Comparison of ENCODE assay signal across 13 mouse cellular contexts in the genomic region with DNA sequence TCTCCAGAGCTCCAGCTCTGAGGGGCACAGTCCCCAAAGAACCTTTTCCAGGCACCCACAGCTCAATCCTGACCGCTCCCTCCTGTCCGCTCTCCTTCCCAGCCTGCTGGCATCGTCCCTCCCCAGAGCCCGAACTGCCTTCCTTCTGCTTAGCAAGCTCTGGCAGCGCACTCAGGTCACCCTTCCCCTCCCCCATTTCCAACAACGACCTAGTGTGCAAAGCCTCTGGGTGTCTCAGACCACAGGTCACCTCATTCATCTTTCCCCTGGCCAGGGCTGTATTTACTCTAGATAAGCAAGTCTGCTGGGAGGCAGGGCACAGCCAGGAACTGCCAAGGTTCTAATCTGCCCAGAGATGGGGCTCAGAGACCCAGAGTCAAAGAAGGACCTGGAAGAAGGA. TPM values are rescaled to one million over a fixed set of nuclear protein-coding genes. Genes with fewer than 3 reads are reported as not detected.
A peak's percentile ranks its signal among the peaks of the same experiment; 100 is the strongest.
DNase-seq lines count a peak whose midpoint lies in the region; ATAC-seq lines count a peak whose summit lies in the region.
"Had no signal": no experiment of that assay in that cellular context is flagged by ENCODE, and none has a peak within 500 bp of the region (broad histone marks: within the 10 kb centered on the region; RNA-seq: fewer than 3 reads in every experiment).

No protein-coding gene starts in this region.

- no peak for ATAC-seq in erythroblast, adult 5-6 weeks (replicated peaks; ENCODE audit: low FRiP score, poor library complexity, severe bottlenecking)

- no peak overlapping the region for H3K4me3 ChIP-seq in brown adipose tissue, adult 24 weeks (ENCODE audit: insufficient read depth, low read depth, low read length)
- H3K4me3 ChIP-seq: erythroblast, embryonic 14.5 days; gastrocnemius, adult 2 months; limb, embryonic 13.5 days had no signal

- H3K4me1 ChIP-seq in brown adipose tissue, adult 24 weeks (ENCODE audit: control insufficient read depth, insufficient read depth, insufficient read length, low read length), result peaks cover 38% of the 10 kb centered on the region

- intact Hi-C loops in left cerebral cortex, postnatal 25 days (cut with DNase I), result no loop called here

- H3K27ac ChIP-seq in brown adipose tissue, adult 24 weeks (replicated peaks; ENCODE audit: low read depth, low read length), result peak overlapping the region; percentile 71
- H3K27ac ChIP-seq: gastrocnemius, adult 2 months; limb, embryonic 13.5 days had no signal

- peak; percentile 68 for DNase-seq in adrenal gland, postnatal 14 days
- no peak for DNase-seq in adrenal gland, postnatal 4 days (ENCODE audit: low spot score in 2 of 2)
- DNase-seq in liver, result peak; percentile 49
- DNase-seq in lung, postnatal 14 days, result peak; percentile 21
- DNase-seq in gastrocnemius, postnatal 25 days, result no peak
- no peak for DNase-seq in left cerebral cortex, postnatal 25 days (ENCODE audit: low spot score in 2 of 2)
- DNase-seq: cerebellum, postnatal 25 days; gastrocnemius, adult 2 months; thymus, postnatal 25 days had no signal

RNA-seq across cellular contexts. Expression of a gene that starts 27.4 kb away (rescaled TPM):
- 678 and 701 TPM in 2 replicates for total RNA-seq in adrenal gland, postnatal 14 days (2021)
- 100 to 1,000 TPM; 684 to 719 TPM for total RNA-seq in adrenal gland, postnatal 4 days (2021)
- polyA plus RNA-seq in brown adipose tissue, adult 24 weeks (2012; ENCODE audit: insufficient read depth, insufficient read length, missing spikeins), result 118 and 132 TPM in 2 replicates
- total RNA-seq in erythroblast, adult 5-6 weeks (2015; ENCODE audit: low replicate concordance), result not detected in 2 replicates
- not detected in 2 replicates for total RNA-seq in erythroblast, adult 5-6 weeks (2017; ENCODE audit: low replicate concordance)
- total RNA-seq in gastrocnemius, postnatal 25 days (2021), result 1 to 10 TPM in 1 of 2 experiments, under 1 TPM in 1; 0.20 to 1.4 TPM
- total RNA-seq in left cerebral cortex, postnatal 25 days (2021), result 10 to 100 TPM; 21.3 to 21.6 TPM
- polyA plus RNA-seq: erythroblast, embryonic 14.5 days had no signal

RNA-seq across cellular contexts. Expression of a gene that starts 32.3 kb away (rescaled TPM):
- total RNA-seq in adrenal gland, postnatal 14 days (2021), result 33.9 and 38.9 TPM in 2 replicates
- total RNA-seq in adrenal gland, postnatal 4 days (2021), result 10 to 100 TPM; 33.5 to 33.7 TPM
- polyA plus RNA-seq in brown adipose tissue, adult 24 weeks (2012; ENCODE audit: insufficient read depth, insufficient read length, missing spikeins), result 20.9 and 21.8 TPM in 2 replicates
- 4.4 and 16.7 TPM in 2 replicates for total RNA-seq in erythroblast, adult 5-6 weeks (2015; ENCODE audit: low replicate concordance)
- 3.3 and 5.7 TPM in 2 replicates for total RNA-seq in erythroblast, adult 5-6 weeks (2017; ENCODE audit: low replicate concordance)
- total RNA-seq in gastrocnemius, postnatal 25 days (2021), result 10 to 100 TPM in 1 of 2 experiments, 1 to 10 TPM in 1; 9.5 to 12.0 TPM
- 10 to 100 TPM; 40.5 to 40.9 TPM for total RNA-seq in left cerebral cortex, postnatal 25 days (2021)

RNA-seq across cellular contexts. Expression of a gene that starts 51.2 kb away (rescaled TPM):
- 39.0 and 39.1 TPM in 2 replicates for total RNA-seq in adrenal gland, postnatal 14 days (2021)
- 10 to 100 TPM; 61.3 to 62.0 TPM for total RNA-seq in adrenal gland, postnatal 4 days (2021)
- 4.2 and 13.7 TPM in 2 replicates for polyA plus RNA-seq in brown adipose tissue, adult 24 weeks (2012; ENCODE audit: insufficient read depth, insufficient read length, missing spikeins)
- 79.8 and 117 TPM in 2 replicates for total RNA-seq in erythroblast, adult 5-6 weeks (2015; ENCODE audit: low replicate concordance)
- 67.2 and 74.4 TPM in 2 replicates for total RNA-seq in erythroblast, adult 5-6 weeks (2017; ENCODE audit: low replicate concordance)
- 1 to 10 TPM; 3.2 to 6.5 TPM for total RNA-seq in gastrocnemius, postnatal 25 days (2021)
- 1 to 10 TPM; 6.7 to 8.0 TPM for total RNA-seq in left cerebral cortex, postnatal 25 days (2021)

Comparison
In these comparisons a context has a peak if more than half of its experiments do, and no peak if none do; other contexts are left out.
1. DNase-seq: peak in adrenal gland, postnatal 14 days (single experiment), liver (single experiment) and lung, postnatal 14 days (single experiment); none in adrenal gland, postnatal 4 days (0 of 2), gastrocnemius, postnatal 25 days (single experiment) and left cerebral cortex, postnatal 25 days (0 of 2).
2. RNA of a gene that starts 27.4 kb away (total RNA-seq): 684 to 719 TPM in adrenal gland, postnatal 4 days and 678 to 701 TPM in adrenal gland, postnatal 14 days; 21.3 to 21.6 TPM in left cerebral cortex, postnatal 25 days, 0.20 to 1.4 TPM in gastrocnemius, postnatal 25 days and not detected in erythroblast, adult 5-6 weeks; every median in the first group is over 10 times any median in the second.